ENCODE assay signal across 17 mouse cellular contexts in the genomic region with DNA sequence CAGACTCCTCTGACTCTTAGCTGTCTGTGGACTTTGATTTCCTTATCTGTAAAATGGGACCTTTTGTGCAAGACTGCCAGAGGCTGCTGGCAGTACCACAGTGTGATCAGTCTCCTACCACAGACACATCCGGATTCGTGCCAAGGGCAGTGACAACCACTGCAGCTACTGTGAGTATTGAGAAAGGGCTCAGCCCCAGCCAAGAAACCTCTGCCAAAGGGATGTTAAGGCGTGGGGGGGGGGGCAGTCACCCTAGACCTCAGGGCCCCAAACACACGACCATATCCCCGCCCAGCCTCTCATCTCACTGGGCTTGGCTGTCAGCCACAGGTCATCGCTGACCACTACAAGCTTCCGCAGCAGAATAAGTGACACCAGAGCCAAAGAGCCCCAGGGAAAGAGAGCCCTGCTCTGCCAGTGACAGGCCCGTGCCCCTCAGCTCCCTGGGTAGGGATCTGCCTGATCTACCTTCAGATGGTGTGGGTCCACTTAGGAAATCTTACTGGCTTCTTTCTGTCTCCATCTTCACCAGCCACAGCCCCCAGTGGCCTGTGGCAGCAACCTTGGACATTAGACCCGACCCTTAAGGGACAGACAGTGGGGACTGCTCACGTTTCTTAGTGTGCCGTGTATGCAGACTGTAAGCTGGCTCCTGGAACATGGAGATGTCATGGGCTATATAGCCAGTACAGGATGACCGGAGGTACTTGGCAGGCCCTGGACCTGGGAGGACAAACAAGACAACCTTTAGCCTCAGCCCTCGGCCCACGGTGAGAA. TPM values are rescaled to one million over a fixed set of nuclear protein-coding genes. Genes with fewer than 3 reads are reported as not detected.
DNase-seq lines count a peak whose midpoint lies in the region; ATAC-seq and TF ChIP-seq lines count a peak whose summit lies in the region.
"Had no signal": no experiment of that assay in that cellular context is flagged by ENCODE, and none has a peak within 500 bp of the region (broad histone marks: within the 10 kb centered on the region; RNA-seq: fewer than 3 reads in every experiment).

No protein-coding gene starts in this region.

- intact Hi-C loops in heart, postnatal 36 days (cut with DNase I) = no loop called here

- no peaks in the 10 kb centered on the region for H3K27me3 ChIP-seq in testis, adult 2 months (ENCODE audit: control insufficient read depth, insufficient read depth, low read length)
- peaks cover 10% of the 10 kb centered on the region; the same call in 1 of the 2 replicates for H3K27me3 ChIP-seq in limb, embryonic 10.5 days (ENCODE audit: low read depth, poor library complexity, severe bottlenecking)
- H3K27me3 ChIP-seq in liver, embryonic 12.5 days (replicated peaks) = peaks cover 10% of the 10 kb centered on the region; the same call in 1 of the 2 replicates

- peak; percentile 22 for DNase-seq in heart, postnatal 4 days
- no peak for DNase-seq in heart, postnatal 36 days
- no peak for DNase-seq in testis, postnatal 10 days (ENCODE audit: low spot score)
- DNase-seq in limb, embryonic 10.5 days (ENCODE audit: low spot score) = no peak
- DNase-seq in frontal cortex, postnatal 14 days (ENCODE audit: low spot score in 2 of 2) = no peak
- DNase-seq: cerebellum, adult 11-12 months; embryo, embryonic 11 days; kidney, adult 11 months; right cerebral cortex, postnatal 4 days had no signal

- no peak overlapping the region for H3K4me2 ChIP-seq in liver, embryonic 12.5 days

- no peak overlapping the region for H3K9ac ChIP-seq in liver, embryonic 12.5 days

- H3K4me3 ChIP-seq in testis, adult 2 months (ENCODE audit: control insufficient read depth, low read depth, low read length) = peak overlapping the region; percentile 74
- H3K4me3 ChIP-seq in limb, embryonic 10.5 days = no peak overlapping the region
- no peak overlapping the region for H3K4me3 ChIP-seq in liver, embryonic 12.5 days
- H3K4me3 ChIP-seq: megakaryocyte, embryonic 14.5 days had no signal

- no peak for TF ChIP-seq POLR2A in testis, adult 2 months (IDR thresholded peaks at IDR 0.05; ENCODE audit: control insufficient read depth, low read depth, low read length)

- no peak for TF ChIP-seq CTCF in testis, adult 2 months (IDR thresholded peaks at IDR 0.05; ENCODE audit: control insufficient read depth, insufficient read depth, insufficient replicate concordance, low read depth, low read length)

- ATAC-seq in liver, embryonic 12.5 days = no peak
- ATAC-seq in activated CD4-positive, CD25-positive, alpha-beta regulatory T cell, adult 4 months = no peak

- peaks cover 6% of the 10 kb centered on the region for H3K4me1 ChIP-seq in testis, adult 2 months (ENCODE audit: control insufficient read depth, insufficient read depth, low read length)
- H3K4me1 ChIP-seq in limb, embryonic 10.5 days = peaks cover 7% of the 10 kb centered on the region; the same call in 1 of the 2 replicates
- H3K4me1 ChIP-seq in liver, embryonic 12.5 days = no peaks in the 10 kb centered on the region

- no peaks in the 10 kb centered on the region for H3K9me3 ChIP-seq in limb, embryonic 10.5 days (replicated peaks)
- no peaks in the 10 kb centered on the region for H3K9me3 ChIP-seq in liver, embryonic 12.5 days (replicated peaks)
- H3K9me3 ChIP-seq: megakaryocyte, embryonic 14.5 days had no signal

- H3K27ac ChIP-seq in testis, adult 2 months (ENCODE audit: control insufficient read depth, insufficient read depth, low read depth, low read length) = no peak overlapping the region
- peak overlapping the region; percentile 6; the same call in 1 of the 2 replicates for H3K27ac ChIP-seq in limb, embryonic 10.5 days
- H3K27ac ChIP-seq in liver, embryonic 12.5 days = no peak overlapping the region
- H3K27ac ChIP-seq: stomach, postnatal 0 days had no signal

- no peaks in the 10 kb centered on the region for H3K36me3 ChIP-seq in testis, adult 2 months (ENCODE audit: control insufficient read depth, insufficient read depth, low read length)
- H3K36me3 ChIP-seq in limb, embryonic 10.5 days = no peaks in the 10 kb centered on the region
- no peaks in the 10 kb centered on the region for H3K36me3 ChIP-seq in liver, embryonic 12.5 days

- 79% methylated on average over 14 of the region's 14 CpGs for WGBS in limb, embryonic 10.5 days
- 56% methylated on average over 14 of the region's 14 CpGs for WGBS in liver, embryonic 12.5 days (ENCODE audit: insufficient replicate concordance)

RNA-seq across cellular contexts. Expression of a gene that starts 14.2 kb away (rescaled TPM):
- under 1 TPM in 1 of 2 experiments, not detected in 1; 0.43 TPM for total RNA-seq in heart, postnatal 4 days (2021)
- not detected for total RNA-seq in heart, postnatal 36 days (2021)
- polyA plus RNA-seq in testis, adult 2 months (2012; rRNA removed) = 293 and 304 TPM in 2 replicates
- 0.35 TPM in 1 of 2 replicates, not detected in the other for polyA plus RNA-seq in limb, embryonic 10.5 days (2016; fragmentation: Nextera tagmentation; extraction: Ambion mirVana)
- polyA plus RNA-seq in liver, embryonic 12.5 days (2016; fragmentation: Nextera tagmentation; extraction: Ambion mirVana) = not detected in 2 replicates
- polyA plus RNA-seq in activated CD4-positive, CD25-positive, alpha-beta regulatory T cell, adult 4 months (2017; shearing (Covaris generic)) = not detected
- total RNA-seq: ES-E14; hematopoietic stem cell, adult 5-6 weeks; layer of hippocampus, postnatal 14 days had no signal

RNA-seq across cellular contexts. Expression of a gene that starts 14.5 kb away (rescaled TPM):
- 10 to 100 TPM; 55.6 to 56.6 TPM for total RNA-seq in heart, postnatal 4 days (2021)
- total RNA-seq in heart, postnatal 36 days (2021) = 10 to 100 TPM; 14.7 to 16.7 TPM
- polyA plus RNA-seq in testis, adult 2 months (2012; rRNA removed) = 1.1 and 1.2 TPM in 2 replicates
- polyA plus RNA-seq in limb, embryonic 10.5 days (2016; fragmentation: Nextera tagmentation; extraction: Ambion mirVana) = 2.1 and 5.0 TPM in 2 replicates
- polyA plus RNA-seq in liver, embryonic 12.5 days (2016; fragmentation: Nextera tagmentation; extraction: Ambion mirVana) = 0.62 and 0.63 TPM in 2 replicates
- polyA plus RNA-seq in activated CD4-positive, CD25-positive, alpha-beta regulatory T cell, adult 4 months (2017; shearing (Covaris generic)) = under 1 TPM in 1 of 2 experiments, not detected in 1; 0.33 TPM
- total RNA-seq: hematopoietic stem cell, adult 5-6 weeks had no signal

RNA-seq across cellular contexts. Expression of a gene that starts 54.0 kb away (rescaled TPM):
- total RNA-seq in heart, postnatal 4 days (2021) = 1 to 10 TPM; 2.9 to 3.0 TPM
- total RNA-seq in heart, postnatal 36 days (2021) = 1 to 10 TPM in 1 of 2 experiments, under 1 TPM in 1; 0.73 to 1.4 TPM
- 6.8 and 7.3 TPM in 2 replicates for polyA plus RNA-seq in testis, adult 2 months (2012; rRNA removed)
- polyA plus RNA-seq in limb, embryonic 10.5 days (2016; fragmentation: Nextera tagmentation; extraction: Ambion mirVana) = 0.85 and 1.8 TPM in 2 replicates
- 0.75 and 1.2 TPM in 2 replicates for polyA plus RNA-seq in liver, embryonic 12.5 days (2016; fragmentation: Nextera tagmentation; extraction: Ambion mirVana)
- polyA plus RNA-seq in activated CD4-positive, CD25-positive, alpha-beta regulatory T cell, adult 4 months (2017; shearing (Covaris generic)) = not detected
- total RNA-seq: hematopoietic stem cell, adult 5-6 weeks had no signal

Comparison
In these comparisons a context has a peak if more than half of its experiments do, and no peak if none do; other contexts are left out.
1. RNA of a gene that starts 14.2 kb away (polyA plus RNA-seq): 293 to 304 TPM in testis, adult 2 months; 0.35 TPM in limb, embryonic 10.5 days, not detected in activated CD4-positive, CD25-positive, alpha-beta regulatory T cell, adult 4 months and not detected in liver, embryonic 12.5 days; every median in the first group is over 100 times any median in the second.